Mouse (Mus musculus): ENCODE measurements around the gene Rnf43.
A peak's percentile ranks its signal among the peaks of the same experiment; 100 is the strongest.

The Rnf43 gene

GRCm38 (mm10) chr11:87748132-87749119 is 85.9 kb downstream of the Rnf43 start:
- DNase-seq = no peak

- no peak for DNase-seq
Observed at GRCm38 (mm10) chr11:87749192-87750042, 86.9 kb downstream of the Rnf43 start.

- DNase-seq = no peak
Observed at GRCm38 (mm10) chr11:87750043-87750421, 87.5 kb downstream of the Rnf43 start.

GRCm38 (mm10) chr11:87750521-87750920 is 88.0 kb downstream of the Rnf43 start:
- no peak for DNase-seq

GRCm38 (mm10) chr11:87751031-87751430 is 88.5 kb downstream of the Rnf43 start:
- no peak for DNase-seq

GRCm38 (mm10) chr11:87751491-87751966 is 89.0 kb downstream of the Rnf43 start:
- DNase-seq = no peak

- DNase-seq = no peak
Observed at GRCm38 (mm10) chr11:87752307-87752706, 89.8 kb downstream of the Rnf43 start.

- no peak for DNase-seq
Observed at GRCm38 (mm10) chr11:87753255-87753654, 90.7 kb downstream of the Rnf43 start.

GRCm38 (mm10) chr11:87753891-87754501 is 91.5 kb downstream of the Rnf43 start:
- DNase-seq = no peak

GRCm38 (mm10) chr11:87754603-87755002 is 92.1 kb downstream of the Rnf43 start:
- DNase-seq = no peak

- DNase-seq = no peak
Observed at GRCm38 (mm10) chr11:87755360-87756017, 93.0 kb downstream of the Rnf43 start.

- no peak for DNase-seq
Observed at GRCm38 (mm10) chr11:87756251-87756820, 93.8 kb downstream of the Rnf43 start.

GRCm38 (mm10) chr11:87757001-87757954 is 94.8 kb downstream of the Rnf43 start:
- no peak for DNase-seq

- no peak for DNase-seq
Observed at GRCm38 (mm10) chr11:87758161-87758911, 95.8 kb downstream of the Rnf43 start.

- no peak for DNase-seq
Observed at GRCm38 (mm10) chr11:87758957-87759608, 96.6 kb downstream of the Rnf43 start.

- DNase-seq = peak; percentile 62
Observed at GRCm38 (mm10) chr11:87759609-87760005, 97.1 kb downstream of the Rnf43 start.

- peak; percentile 81 for DNase-seq
Observed at GRCm38 (mm10) chr11:87760301-87761081, 98.0 kb downstream of the Rnf43 start, which contains the start of gene Tspoap1. Gene Tspoap1, plus strand, starts transcription at chr11:87760541.

GRCm38 (mm10) chr11:87761181-87761721 is 98.7 kb downstream of the Rnf43 start:
- DNase-seq = peak; percentile 64

All from cerebellum, adult 9-11 months (tissue).